Mouse (Mus musculus) right cerebral cortex, adult 18-20 months (tissue): ENCODE results near the gene Pcnx3.

Experiments used
- DNase-seq: peaks from one replicate; pipeline ENCODE4 v3.0.0; 2022; ENCODE audit warnings: mixed read lengths

The Pcnx3 gene

DNA sequence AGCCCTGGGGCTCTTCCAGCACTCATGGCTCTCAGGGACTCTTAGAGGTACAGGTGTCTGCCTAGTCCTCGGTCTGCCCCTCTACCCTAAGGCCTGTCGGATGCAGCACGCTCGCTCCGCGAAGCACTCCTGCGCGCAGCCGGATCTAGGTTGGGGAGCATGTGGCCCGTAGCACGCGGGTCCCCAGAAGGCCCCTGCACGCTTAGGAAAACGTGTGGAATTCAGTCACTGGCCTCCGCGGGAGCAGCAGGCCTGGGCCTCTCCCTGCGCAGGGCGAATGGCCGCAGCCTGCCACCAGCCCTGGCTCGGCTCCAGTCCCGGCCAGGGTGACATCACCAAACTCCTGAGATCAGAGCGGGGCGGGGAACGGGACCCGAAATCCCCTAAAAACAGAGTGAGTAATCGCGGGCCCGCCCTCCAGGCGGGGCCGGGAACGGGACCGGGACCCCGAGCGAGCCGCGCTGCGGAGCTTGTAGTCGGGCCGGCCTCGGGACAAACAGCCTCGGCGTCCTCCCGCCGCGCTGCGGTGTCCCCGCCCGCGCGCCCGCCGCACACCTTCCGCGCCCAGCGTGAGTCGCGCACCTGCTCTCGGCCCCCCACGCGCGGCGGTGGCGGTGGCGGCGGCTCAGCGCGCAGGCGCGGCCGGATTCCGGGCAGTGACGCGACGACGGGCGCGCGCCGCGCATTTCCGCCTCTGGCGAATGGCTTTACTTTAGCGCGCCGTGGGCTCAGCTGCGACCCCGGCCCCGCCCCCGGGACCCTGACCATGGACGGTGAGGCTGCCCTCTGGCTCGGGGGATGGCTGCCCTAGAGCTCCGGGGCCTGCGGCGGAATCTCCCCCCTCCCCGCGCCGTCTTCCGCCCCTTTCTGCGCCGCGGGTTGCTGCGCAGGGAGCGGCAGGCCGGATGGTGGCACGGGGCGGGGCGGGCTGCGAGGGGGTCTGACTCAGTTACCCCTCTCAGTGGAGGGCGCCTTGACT lies 51.4 kb downstream of the Pcnx3 start, which contains the start of gene Rela:
Gene Rela, plus strand, starts transcription at position 415 of the 979 bp plus-strand sequence.
- DNase-seq = peak; percentile 90

DNA sequence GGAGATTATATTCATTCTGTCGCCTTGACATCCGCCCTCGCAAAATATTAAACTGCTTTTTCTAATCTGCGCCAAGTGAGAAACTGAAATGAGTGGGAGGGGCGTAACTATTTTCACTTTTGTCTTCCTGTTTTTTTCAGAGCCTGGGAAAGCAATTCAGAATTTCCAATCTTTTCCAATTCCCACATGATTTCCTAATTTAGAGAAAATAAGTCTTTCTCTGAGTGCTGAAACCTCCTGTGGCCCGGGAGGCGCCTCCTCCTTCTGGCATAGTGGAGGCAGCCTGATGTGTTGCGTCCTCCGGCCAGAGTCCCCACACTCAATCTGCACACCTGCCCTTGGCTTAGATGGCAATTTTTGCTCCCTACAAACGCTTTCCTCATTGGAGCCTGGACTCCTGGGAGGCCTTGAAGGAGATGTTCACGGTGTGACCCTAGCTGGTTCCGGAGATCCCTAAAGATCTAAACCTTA lies 52.1 kb downstream of the Pcnx3 start:
- no peak for DNase-seq

DNA sequence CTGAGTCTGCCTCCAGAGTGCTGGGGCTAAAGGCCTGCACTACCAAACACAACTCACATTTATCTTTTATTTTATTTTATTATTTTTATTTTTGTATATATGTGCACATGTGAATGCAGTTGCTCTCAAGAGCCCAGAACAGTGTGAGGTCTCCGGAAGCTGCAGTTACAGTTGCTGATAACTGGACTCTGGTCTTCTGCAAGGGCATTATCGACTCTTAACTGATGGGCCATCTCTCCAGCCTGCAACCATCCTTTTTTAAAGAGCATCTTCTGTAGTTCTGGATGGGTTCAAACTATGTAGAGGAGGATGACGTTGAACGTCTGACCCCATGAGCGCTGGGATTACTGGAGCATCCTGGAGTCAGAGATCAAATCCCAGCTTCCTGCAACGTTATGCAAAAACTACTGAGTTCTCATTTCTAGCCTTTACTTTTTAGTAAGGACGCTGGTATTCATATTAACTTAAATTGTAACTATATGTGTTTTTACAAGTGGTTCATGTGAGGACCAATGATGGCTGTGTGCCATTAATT lies 52.6 kb downstream of the Pcnx3 start:
- no peak for DNase-seq

DNA sequence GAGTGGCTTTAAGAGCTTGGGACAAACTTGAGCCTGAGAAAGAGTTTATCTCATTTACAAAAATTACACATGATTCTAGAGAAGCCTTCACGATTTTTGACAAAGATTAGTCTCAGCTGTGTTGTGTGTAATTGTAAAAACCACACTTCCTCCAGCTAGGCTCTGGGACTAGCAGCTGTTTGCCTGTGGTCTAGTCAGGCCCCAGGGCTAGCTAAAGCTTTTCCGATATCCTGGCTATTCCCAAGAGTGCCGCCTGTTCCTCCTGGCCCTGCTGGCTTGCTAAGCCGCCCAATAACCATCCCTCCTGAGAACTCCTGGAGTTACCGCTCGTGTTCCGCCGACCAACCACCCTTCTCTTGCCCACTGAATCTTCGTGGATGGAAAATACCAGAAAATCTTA lies 56.6 kb downstream of the Pcnx3 start:
- DNase-seq = no peak

DNA sequence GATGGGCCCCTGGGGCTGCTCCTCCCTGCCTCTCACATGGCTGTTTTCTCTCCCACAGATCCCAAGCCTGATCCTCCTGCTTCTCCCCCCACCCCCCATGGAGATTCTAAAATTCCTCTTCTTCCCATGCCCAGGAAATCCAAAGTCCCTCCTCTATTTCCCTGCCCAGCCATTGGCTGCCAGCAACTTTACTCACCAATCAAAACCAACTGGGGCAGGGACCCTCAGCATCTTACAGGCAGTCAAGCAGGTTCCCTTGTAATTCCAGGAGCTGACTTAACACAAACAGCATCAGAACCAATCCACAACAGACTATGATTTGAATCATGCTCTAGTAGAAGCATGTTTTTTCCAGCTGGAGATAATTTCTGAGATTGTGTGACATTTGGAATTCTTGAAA lies 58.8 kb downstream of the Pcnx3 start:
- no peak for DNase-seq

DNA sequence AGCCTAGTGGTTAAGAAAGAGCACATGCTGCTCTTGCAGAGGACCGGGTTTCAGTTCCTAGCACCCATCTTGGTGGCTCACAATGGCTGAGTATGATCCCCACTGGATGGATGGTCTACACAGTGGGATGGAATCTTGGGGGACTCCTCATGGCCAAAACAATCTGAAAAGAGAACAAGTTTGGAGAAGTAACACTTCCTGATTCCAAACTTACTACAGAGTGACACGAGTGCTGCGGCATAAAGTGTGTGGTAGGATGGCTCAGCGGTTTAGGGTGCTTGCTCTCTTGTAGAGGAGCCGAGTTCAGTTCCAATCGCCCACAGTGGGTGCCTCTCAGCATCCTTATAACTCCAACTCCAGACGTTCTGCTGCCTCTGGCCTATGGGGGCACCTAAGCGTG lies 63.4 kb downstream of the Pcnx3 start:
- no peak for DNase-seq

DNA sequence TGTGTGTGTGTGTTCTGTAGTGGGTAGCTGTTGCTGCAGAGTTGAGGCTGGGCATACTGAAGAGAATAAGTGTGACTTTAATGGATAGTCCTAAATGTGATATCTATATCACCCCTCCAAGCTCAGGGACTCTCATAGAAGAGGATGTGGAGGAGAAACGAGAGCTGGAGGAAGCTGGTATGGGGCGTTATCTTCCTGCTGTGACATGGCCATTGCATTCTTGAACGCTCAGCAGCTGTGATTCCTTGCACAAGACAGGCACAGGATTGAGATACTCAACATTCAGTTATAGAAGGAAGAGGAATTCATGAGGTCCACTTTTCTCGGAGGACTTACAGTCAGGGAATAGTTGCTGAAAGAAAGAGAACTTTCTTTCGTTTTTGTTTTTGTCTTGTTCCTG lies 66.8 kb downstream of the Pcnx3 start:
- no peak for DNase-seq

DNA sequence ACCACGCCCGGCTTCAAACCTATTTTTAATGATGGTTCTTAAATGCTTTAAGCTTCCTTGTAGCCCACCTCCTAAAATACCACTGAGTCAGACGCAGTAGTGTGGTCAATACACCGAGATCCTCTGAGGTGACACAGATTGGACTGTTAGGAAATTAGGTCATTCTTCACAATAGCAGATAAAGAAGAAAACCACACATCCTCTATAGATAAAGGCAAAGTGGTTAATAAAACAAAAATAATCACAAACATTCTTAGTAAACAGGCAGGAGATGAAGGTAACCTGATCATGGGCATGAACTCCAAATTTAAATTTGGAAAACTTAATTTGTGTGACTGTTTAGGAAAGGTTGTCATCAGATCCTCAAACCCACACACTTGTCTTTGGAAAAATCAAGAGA lies 68.7 kb downstream of the Pcnx3 start:
- no peak for DNase-seq

DNA sequence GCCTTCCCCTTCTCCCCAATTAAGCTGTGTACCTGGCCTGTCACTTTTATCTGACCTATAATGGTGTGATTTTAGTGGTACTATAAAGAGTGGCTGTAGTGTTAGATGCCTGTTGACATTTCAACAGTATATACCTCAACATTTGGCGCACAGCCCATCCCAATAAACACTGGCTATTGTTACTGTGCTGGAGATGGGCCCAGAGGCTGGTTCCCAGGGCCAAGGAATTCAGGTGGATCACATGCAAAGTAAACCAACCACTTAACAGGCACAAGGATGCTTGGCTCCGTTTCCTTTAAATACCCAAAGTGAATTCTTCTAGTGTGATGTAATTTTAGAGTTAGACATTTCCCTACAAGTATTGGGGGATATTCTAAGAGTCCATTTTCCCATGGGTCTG lies 73.8 kb downstream of the Pcnx3 start:
- DNase-seq = no peak
